Comparison of ENCODE assay signal across 17 mouse cellular contexts in genomic region chr2:166141039-166141438, GRCm38 (mm10). TPM values are rescaled to one million over a fixed set of nuclear protein-coding genes. Genes with fewer than 3 reads are reported as not detected.
DNase-seq lines count a peak whose midpoint lies in the region; ATAC-seq lines count a peak whose summit lies in the region.
"Had no signal": no experiment of that assay in that cellular context is flagged by ENCODE, and none has a peak within 500 bp of the region (broad histone marks: within the 10 kb centered on the region; RNA-seq: fewer than 3 reads in every experiment).

No protein-coding gene starts in this region.

- DNase-seq in heart, postnatal 4 days, result no peak
- no peak for DNase-seq in MN1 (ENCODE audit: low spot score)
- DNase-seq: cerebellum, adult 8-10 months; liver, postnatal 0 days; midbrain, embryonic 14.5 days; right cerebral cortex, postnatal 25 days; thymus, adult 2 months had no signal

- peaks cover 86% of the 10 kb centered on the region for H3K4me1 ChIP-seq in heart, embryonic 15.5 days (replicated peaks)
- H3K4me1 ChIP-seq in neural tube, embryonic 13.5 days (replicated peaks), result peaks cover 63% of the 10 kb centered on the region
- peaks cover 56% of the 10 kb centered on the region for H3K4me1 ChIP-seq in neural tube, embryonic 15.5 days
- peaks cover 18% of the 10 kb centered on the region for H3K4me1 ChIP-seq in brown adipose tissue, adult 24 weeks (ENCODE audit: control insufficient read depth, insufficient read depth, insufficient read length, low read length)
- H3K4me1 ChIP-seq in kidney, embryonic 16.5 days (ENCODE audit: insufficient read depth, low read length), result peaks cover 45% of the 10 kb centered on the region

- no peak overlapping the region for H3K4me3 ChIP-seq in heart, embryonic 15.5 days
- H3K4me3 ChIP-seq in neural tube, embryonic 13.5 days, result no peak overlapping the region
- no peak overlapping the region for H3K4me3 ChIP-seq in neural tube, embryonic 15.5 days (replicated peaks)
- H3K4me3 ChIP-seq in brown adipose tissue, adult 24 weeks (ENCODE audit: insufficient read depth, low read depth, low read length), result no peak overlapping the region
- no peak overlapping the region for H3K4me3 ChIP-seq in kidney, embryonic 16.5 days (ENCODE audit: low read length)
- H3K4me3 ChIP-seq: hindbrain, embryonic 15.5 days; myocyte; stomach, embryonic 15.5 days had no signal

- WGBS in heart, embryonic 15.5 days, result 79% methylated on average over 6 of the region's 6 CpGs
- 95% methylated on average over 6 of the region's 6 CpGs for WGBS in neural tube, embryonic 13.5 days
- WGBS in neural tube, embryonic 15.5 days, result 92% methylated on average over 6 of the region's 6 CpGs
- 92% methylated on average over 6 of the region's 6 CpGs for WGBS in kidney, embryonic 16.5 days

- no peaks in the 10 kb centered on the region for H3K9me3 ChIP-seq in heart, embryonic 15.5 days (replicated peaks)
- no peaks in the 10 kb centered on the region for H3K9me3 ChIP-seq in neural tube, embryonic 13.5 days
- H3K9me3 ChIP-seq in neural tube, embryonic 15.5 days (replicated peaks), result no peaks in the 10 kb centered on the region
- H3K9me3 ChIP-seq in kidney, embryonic 16.5 days (ENCODE audit: low read length), result no peaks in the 10 kb centered on the region
- H3K9me3 ChIP-seq: hindbrain, embryonic 15.5 days; stomach, embryonic 15.5 days had no signal

- H3K27me3 ChIP-seq in heart, embryonic 15.5 days, result 0 out of 2 replicates have a peak, but pooled peaks cover 3% of the 10 kb centered on the region
- H3K27me3 ChIP-seq in neural tube, embryonic 13.5 days, result peaks cover 14% of the 10 kb centered on the region
- H3K27me3 ChIP-seq in neural tube, embryonic 15.5 days (replicated peaks), result no peaks in the 10 kb centered on the region
- no peaks in the 10 kb centered on the region for H3K27me3 ChIP-seq in kidney, embryonic 16.5 days (ENCODE audit: insufficient read depth, low read length)
- H3K27me3 ChIP-seq: hindbrain, embryonic 15.5 days; stomach, embryonic 15.5 days had no signal

- H3K36me3 ChIP-seq in heart, embryonic 15.5 days, result 0 out of 2 replicates have a peak, but pooled peaks cover 5% of the 10 kb centered on the region
- no peaks in the 10 kb centered on the region for H3K36me3 ChIP-seq in neural tube, embryonic 13.5 days
- H3K36me3 ChIP-seq in neural tube, embryonic 15.5 days, result no peaks in the 10 kb centered on the region
- H3K36me3 ChIP-seq in kidney, embryonic 16.5 days (ENCODE audit: insufficient read depth, low read length), result 0 out of 2 replicates have a peak, but pooled peaks cover 3% of the 10 kb centered on the region
- H3K36me3 ChIP-seq: G1E; hindbrain, embryonic 15.5 days; stomach, embryonic 15.5 days had no signal

- no peak overlapping the region for H3K9ac ChIP-seq in heart, embryonic 15.5 days
- no peak overlapping the region for H3K9ac ChIP-seq in neural tube, embryonic 13.5 days
- H3K9ac ChIP-seq in neural tube, embryonic 15.5 days (replicated peaks), result no peak overlapping the region
- H3K9ac ChIP-seq in kidney, embryonic 16.5 days (replicated peaks; ENCODE audit: low read length), result no peak overlapping the region
- H3K9ac ChIP-seq: hindbrain, embryonic 15.5 days; liver, postnatal 0 days; stomach, embryonic 15.5 days had no signal

- H3K27ac ChIP-seq in heart, embryonic 15.5 days, result peak overlapping the region; percentile 64
- H3K27ac ChIP-seq in neural tube, embryonic 13.5 days (replicated peaks), result 0 out of 2 replicates have a peak overlapping the region, but pooled peaks have one; percentile 13
- no peak overlapping the region for H3K27ac ChIP-seq in neural tube, embryonic 15.5 days (replicated peaks)
- peak overlapping the region; percentile 49; the same call in 1 of the 2 replicates for H3K27ac ChIP-seq in brown adipose tissue, adult 24 weeks (replicated peaks; ENCODE audit: low read depth, low read length)
- H3K27ac ChIP-seq in kidney, embryonic 16.5 days (ENCODE audit: low read length), result no peak overlapping the region
- H3K27ac ChIP-seq: stomach, embryonic 15.5 days had no signal

- H3K4me2 ChIP-seq in heart, embryonic 15.5 days, result no peak overlapping the region
- no peak overlapping the region for H3K4me2 ChIP-seq in neural tube, embryonic 13.5 days
- H3K4me2 ChIP-seq in neural tube, embryonic 15.5 days, result no peak overlapping the region
- H3K4me2 ChIP-seq in kidney, embryonic 16.5 days (replicated peaks; ENCODE audit: low read depth, low read length), result no peak overlapping the region
- H3K4me2 ChIP-seq: hindbrain, embryonic 15.5 days; stomach, embryonic 15.5 days had no signal

- ATAC-seq in heart, embryonic 15.5 days (replicated peaks; ENCODE audit: insufficient number of reproducible peaks, insufficient read depth, low FRiP score, low read depth), result no peak
- ATAC-seq in neural tube, embryonic 13.5 days (ENCODE audit: low read depth), result no peak
- no peak for ATAC-seq in neural tube, embryonic 15.5 days (ENCODE audit: low FRiP score)
- no peak for ATAC-seq in kidney, embryonic 16.5 days (ENCODE audit: low FRiP score, low TSS enrichment)
- ATAC-seq: forebrain, embryonic 16.5 days; liver, postnatal 0 days had no signal

RNA-seq across cellular contexts. Expression of gene Sulf2, which starts 14.4 kb away (rescaled TPM):
- polyA plus RNA-seq in heart, embryonic 15.5 days (2015; fragmentation: Nextera tagmentation; extraction: Ambion mirVana), result 80.6 and 94.0 TPM in 2 replicates
- 100 to 1,000 TPM; 124 to 129 TPM for total RNA-seq in heart, postnatal 4 days (2021)
- 116 and 122 TPM in 2 replicates for polyA plus RNA-seq in neural tube, embryonic 13.5 days (2015; fragmentation: Nextera tagmentation; extraction: Ambion mirVana)
- polyA plus RNA-seq in neural tube, embryonic 15.5 days (2015; fragmentation: Nextera tagmentation; extraction: Ambion mirVana), result 118 and 123 TPM in 2 replicates
- polyA plus RNA-seq in brown adipose tissue, adult 24 weeks (2012; ENCODE audit: insufficient read depth, insufficient read length, missing spikeins), result 40.8 and 47.5 TPM in 2 replicates
- polyA plus RNA-seq in kidney, embryonic 16.5 days (2015; fragmentation: Nextera tagmentation; extraction: Ambion mirVana), result 52.7 and 54.8 TPM in 2 replicates
- polyA plus RNA-seq: G1E had no signal

Comparison
In these comparisons a context has a peak if more than half of its experiments do, and no peak if none do; other contexts are left out.
1. H3K27ac ChIP-seq: peak in heart, embryonic 15.5 days (single experiment), neural tube, embryonic 13.5 days (single experiment) and brown adipose tissue, adult 24 weeks (single experiment); none in neural tube, embryonic 15.5 days (single experiment) and kidney, embryonic 16.5 days (single experiment).